Mouse (Mus musculus): ENCODE data around the gene Ccni. TPM values are rescaled to one million over a fixed set of nuclear protein-coding genes. Genes with fewer than 3 reads are reported as not detected.

Ccni gene
- polyA plus RNA-seq, 1 experiment from 2014 or later, result 127 TPM

DNA sequence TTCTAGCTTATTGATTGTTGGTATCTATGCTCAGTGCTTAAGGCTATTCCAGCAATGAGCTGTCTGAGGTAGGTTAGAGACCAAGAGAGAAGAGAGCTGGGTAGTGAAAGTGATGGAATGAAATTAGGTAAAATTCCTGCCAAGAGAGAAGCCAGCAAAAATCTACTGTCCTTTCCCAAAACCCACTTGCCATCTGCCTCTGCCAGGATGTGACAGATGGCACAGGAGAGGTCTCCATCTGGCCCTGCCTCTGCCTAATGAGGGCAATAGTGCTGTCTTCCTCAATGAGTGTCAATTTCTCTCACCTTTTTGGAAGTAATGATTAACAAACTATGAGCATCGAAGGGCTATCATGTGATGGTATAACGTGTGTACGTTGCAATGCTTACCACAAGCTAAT lies 29.6 kb upstream of the Ccni start:
- no peaks in the 10 kb centered on the region for H3K9me3 ChIP-seq (ENCODE audit: control insufficient read depth, low read depth, low read length)
- no peak overlapping the region for H3K4me2 ChIP-seq (replicated peaks; ENCODE audit: low read depth, low read length)
- H3K36me3 ChIP-seq (ENCODE audit: control insufficient read depth, insufficient read depth, low read length), result no peaks in the 10 kb centered on the region
- no peak overlapping the region for H3K27ac ChIP-seq (ENCODE audit: low read length)
- no peak overlapping the region for H3K4me3 ChIP-seq (ENCODE audit: low read depth, low read length)
- WGBS, result 93% methylated on average over 3 of the region's 3 CpGs
- ATAC-seq (ENCODE audit: insufficient number of reproducible peaks, insufficient read depth, low FRiP score, low read depth), result no peak
- H3K27me3 ChIP-seq (ENCODE audit: control insufficient read depth, insufficient read depth, low read length), result no peaks in the 10 kb centered on the region
- no peaks in the 10 kb centered on the region for H3K4me1 ChIP-seq (ENCODE audit: control insufficient read depth, insufficient read depth, low read length)
- H3K9ac ChIP-seq (replicated peaks; ENCODE audit: low read depth, low read length), result no peak overlapping the region

DNA sequence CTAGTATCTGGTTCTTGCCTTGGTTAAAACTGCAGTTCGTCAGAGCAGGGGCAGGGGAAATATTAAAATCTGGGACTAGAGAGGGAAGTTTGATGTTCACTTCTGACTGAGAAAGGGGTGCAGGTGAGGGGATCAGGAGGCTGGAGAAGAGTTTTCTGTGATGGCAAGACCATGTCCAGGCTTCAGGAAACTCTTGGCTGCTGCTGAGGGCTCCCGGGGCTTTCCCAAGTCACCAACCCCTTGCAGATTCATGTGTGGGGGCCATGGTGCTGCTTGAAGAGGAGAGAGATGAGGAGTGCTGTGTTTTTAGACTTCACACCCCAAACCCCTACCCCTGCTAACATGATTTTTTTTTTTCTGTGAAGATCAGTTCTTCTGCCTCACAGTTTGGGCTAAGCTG lies 28.3 kb upstream of the Ccni start:
- Histone ChIP-seq H3K4me2 (replicated peaks; ENCODE audit: low read depth, low read length) (no peak overlapping the region), H3K36me3 (ENCODE audit: control insufficient read depth, insufficient read depth, low read length) (no peaks in the 10 kb centered on the region), H3K4me1 (ENCODE audit: control insufficient read depth, insufficient read depth, low read length) (no peaks in the 10 kb centered on the region), H3K9me3 (ENCODE audit: control insufficient read depth, low read depth, low read length) (no peaks in the 10 kb centered on the region), H3K9ac (replicated peaks; ENCODE audit: low read depth, low read length) (no peak overlapping the region), H3K27ac (ENCODE audit: low read length) (no peak overlapping the region), H3K27me3 (ENCODE audit: control insufficient read depth, insufficient read depth, low read length) (no peaks in the 10 kb centered on the region), H3K4me3 (ENCODE audit: low read depth, low read length) (no peak overlapping the region)
- WGBS, result 78% methylated on average over 2 of the region's 2 CpGs
- ATAC-seq (ENCODE audit: insufficient number of reproducible peaks, insufficient read depth, low FRiP score, low read depth), result no peak

DNA sequence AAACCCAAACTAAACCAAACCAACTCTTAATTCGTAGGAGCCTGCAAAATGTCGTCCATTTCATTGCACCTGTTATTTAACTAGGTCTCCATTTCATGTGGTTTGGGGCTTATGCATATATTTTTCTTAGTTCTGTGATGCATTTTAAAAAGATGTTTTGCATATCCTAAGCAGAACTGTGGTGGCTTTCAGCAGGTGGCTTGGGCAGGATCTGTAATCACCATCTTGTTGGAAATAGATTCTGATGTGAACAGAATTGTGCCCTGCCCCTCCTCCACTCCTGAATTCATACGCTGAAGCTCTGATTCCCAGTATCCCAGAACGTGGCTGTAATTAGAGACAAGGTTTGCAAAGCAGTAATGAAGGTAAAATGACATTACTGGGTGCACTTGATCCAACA lies 27.8 kb upstream of the Ccni start:
- no peaks in the 10 kb centered on the region for H3K36me3 ChIP-seq (ENCODE audit: control insufficient read depth, insufficient read depth, low read length)
- ATAC-seq (ENCODE audit: insufficient number of reproducible peaks, insufficient read depth, low FRiP score, low read depth), result no peak
- no peak overlapping the region for H3K4me3 ChIP-seq (ENCODE audit: low read depth, low read length)
- no peaks in the 10 kb centered on the region for H3K27me3 ChIP-seq (ENCODE audit: control insufficient read depth, insufficient read depth, low read length)
- no peaks in the 10 kb centered on the region for H3K4me1 ChIP-seq (ENCODE audit: control insufficient read depth, insufficient read depth, low read length)
- H3K4me2 ChIP-seq (replicated peaks; ENCODE audit: low read depth, low read length), result no peak overlapping the region
- H3K9me3 ChIP-seq (ENCODE audit: control insufficient read depth, low read depth, low read length), result no peaks in the 10 kb centered on the region
- no peak overlapping the region for H3K9ac ChIP-seq (replicated peaks; ENCODE audit: low read depth, low read length)
- 64% methylated on average over 4 of the region's 4 CpGs for WGBS
- H3K27ac ChIP-seq (ENCODE audit: low read length), result no peak overlapping the region

- no peaks in the 10 kb centered on the region for H3K4me1 ChIP-seq (ENCODE audit: control insufficient read depth, insufficient read depth, low read length)
- no peaks in the 10 kb centered on the region for H3K36me3 ChIP-seq (ENCODE audit: control insufficient read depth, insufficient read depth, low read length)
- H3K4me2 ChIP-seq (replicated peaks; ENCODE audit: low read depth, low read length), result no peak overlapping the region
- no peaks in the 10 kb centered on the region for H3K9me3 ChIP-seq (ENCODE audit: control insufficient read depth, low read depth, low read length)
- H3K27me3 ChIP-seq (ENCODE audit: control insufficient read depth, insufficient read depth, low read length), result no peaks in the 10 kb centered on the region
- no peak overlapping the region for H3K27ac ChIP-seq (ENCODE audit: low read length)
- ATAC-seq (ENCODE audit: insufficient number of reproducible peaks, insufficient read depth, low FRiP score, low read depth), result no peak
- 92% methylated on average over 2 of the region's 2 CpGs for WGBS
- H3K4me3 ChIP-seq (ENCODE audit: low read depth, low read length), result no peak overlapping the region
- H3K9ac ChIP-seq (replicated peaks; ENCODE audit: low read depth, low read length), result no peak overlapping the region
Observed at GRCm38 (mm10) chr5:93232838-93233237, 26.5 kb upstream of the Ccni start.

DNA sequence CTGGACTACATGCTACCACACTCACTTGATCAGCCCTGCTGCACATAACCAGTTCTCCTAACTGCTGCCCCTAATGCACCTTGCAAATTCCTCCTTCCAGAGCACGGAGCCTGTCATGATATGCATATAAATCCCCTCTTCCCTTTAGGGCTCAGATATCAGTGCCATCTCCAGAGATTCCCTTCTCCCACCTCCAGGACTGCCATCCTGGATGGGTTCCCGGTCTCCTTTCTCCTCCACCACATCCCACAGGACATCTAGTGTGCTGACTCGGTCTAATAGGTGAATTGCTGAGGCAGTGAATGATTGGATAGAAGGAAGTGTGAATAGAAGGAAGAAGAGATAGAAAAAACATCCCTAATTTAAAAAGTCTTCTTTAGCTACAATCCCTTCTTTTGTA lies 25.4 kb upstream of the Ccni start:
- WGBS, result 74% methylated on average over 3 of the region's 3 CpGs
- no peak for ATAC-seq (ENCODE audit: insufficient number of reproducible peaks, insufficient read depth, low FRiP score, low read depth)
- Histone ChIP-seq H3K4me3 (ENCODE audit: low read depth, low read length) (no peak overlapping the region), H3K9ac (replicated peaks; ENCODE audit: low read depth, low read length) (no peak overlapping the region), H3K27me3 (ENCODE audit: control insufficient read depth, insufficient read depth, low read length) (no peaks in the 10 kb centered on the region), H3K27ac (ENCODE audit: low read length) (no peak overlapping the region), H3K9me3 (ENCODE audit: control insufficient read depth, low read depth, low read length) (no peaks in the 10 kb centered on the region), H3K36me3 (ENCODE audit: control insufficient read depth, insufficient read depth, low read length) (no peaks in the 10 kb centered on the region), H3K4me2 (replicated peaks; ENCODE audit: low read depth, low read length) (no peak overlapping the region), H3K4me1 (ENCODE audit: control insufficient read depth, insufficient read depth, low read length) (no peaks in the 10 kb centered on the region)

- no peaks in the 10 kb centered on the region for H3K36me3 ChIP-seq (ENCODE audit: control insufficient read depth, insufficient read depth, low read length)
- H3K4me1 ChIP-seq (ENCODE audit: control insufficient read depth, insufficient read depth, low read length), result no peaks in the 10 kb centered on the region
- H3K4me2 ChIP-seq (replicated peaks; ENCODE audit: low read depth, low read length), result no peak overlapping the region
- H3K9ac ChIP-seq (replicated peaks; ENCODE audit: low read depth, low read length), result no peak overlapping the region
- H3K27me3 ChIP-seq (ENCODE audit: control insufficient read depth, insufficient read depth, low read length), result no peaks in the 10 kb centered on the region
- H3K4me3 ChIP-seq (ENCODE audit: low read depth, low read length), result no peak overlapping the region
- H3K9me3 ChIP-seq (ENCODE audit: control insufficient read depth, low read depth, low read length), result no peaks in the 10 kb centered on the region
- 78% methylated on average over 2 of the region's 2 CpGs for WGBS
- no peak for ATAC-seq (ENCODE audit: insufficient number of reproducible peaks, insufficient read depth, low FRiP score, low read depth)
- no peak overlapping the region for H3K27ac ChIP-seq (ENCODE audit: low read length)
Observed at GRCm38 (mm10) chr5:93229527-93229926, 23.2 kb upstream of the Ccni start.

- H3K9ac ChIP-seq (replicated peaks; ENCODE audit: low read depth, low read length), result no peak overlapping the region
- 92% methylated on average over 3 of the region's 3 CpGs for WGBS
- no peaks in the 10 kb centered on the region for H3K4me1 ChIP-seq (ENCODE audit: control insufficient read depth, insufficient read depth, low read length)
- H3K4me2 ChIP-seq (replicated peaks; ENCODE audit: low read depth, low read length), result no peak overlapping the region
- H3K4me3 ChIP-seq (ENCODE audit: low read depth, low read length), result no peak overlapping the region
- no peaks in the 10 kb centered on the region for H3K9me3 ChIP-seq (ENCODE audit: control insufficient read depth, low read depth, low read length)
- no peak for ATAC-seq (ENCODE audit: insufficient number of reproducible peaks, insufficient read depth, low FRiP score, low read depth)
- H3K27ac ChIP-seq (ENCODE audit: low read length), result no peak overlapping the region
- H3K36me3 ChIP-seq (ENCODE audit: control insufficient read depth, insufficient read depth, low read length), result no peaks in the 10 kb centered on the region
- H3K27me3 ChIP-seq (ENCODE audit: control insufficient read depth, insufficient read depth, low read length), result no peaks in the 10 kb centered on the region
Observed at GRCm38 (mm10) chr5:93227157-93227556, 20.9 kb upstream of the Ccni start.

GRCm38 (mm10) chr5:93224549-93224948 lies 18.3 kb upstream of the Ccni start:
- Histone ChIP-seq H3K27ac (ENCODE audit: low read length) (no peak overlapping the region), H3K9ac (replicated peaks; ENCODE audit: low read depth, low read length) (no peak overlapping the region), H3K36me3 (ENCODE audit: control insufficient read depth, insufficient read depth, low read length) (no peaks in the 10 kb centered on the region), H3K9me3 (ENCODE audit: control insufficient read depth, low read depth, low read length) (no peaks in the 10 kb centered on the region), H3K4me1 (ENCODE audit: control insufficient read depth, insufficient read depth, low read length) (no peaks in the 10 kb centered on the region), H3K4me3 (ENCODE audit: low read depth, low read length) (no peak overlapping the region), H3K4me2 (replicated peaks; ENCODE audit: low read depth, low read length) (no peak overlapping the region), H3K27me3 (ENCODE audit: control insufficient read depth, insufficient read depth, low read length) (no peaks in the 10 kb centered on the region)
- ATAC-seq (ENCODE audit: insufficient number of reproducible peaks, insufficient read depth, low FRiP score, low read depth), result no peak
- 82% methylated on average over 2 of the region's 2 CpGs for WGBS

GRCm38 (mm10) chr5:93221661-93222060 lies 15.4 kb upstream of the Ccni start:
- no peak for ATAC-seq (ENCODE audit: insufficient number of reproducible peaks, insufficient read depth, low FRiP score, low read depth)
- Histone ChIP-seq H3K4me3 (ENCODE audit: low read depth, low read length) (no peak overlapping the region), H3K9ac (replicated peaks; ENCODE audit: low read depth, low read length) (no peak overlapping the region), H3K27ac (ENCODE audit: low read length) (no peak overlapping the region), H3K9me3 (ENCODE audit: control insufficient read depth, low read depth, low read length) (no peaks in the 10 kb centered on the region), H3K4me2 (replicated peaks; ENCODE audit: low read depth, low read length) (no peak overlapping the region), H3K36me3 (ENCODE audit: control insufficient read depth, insufficient read depth, low read length) (no peaks in the 10 kb centered on the region), H3K4me1 (ENCODE audit: control insufficient read depth, insufficient read depth, low read length) (no peaks in the 10 kb centered on the region), H3K27me3 (ENCODE audit: control insufficient read depth, insufficient read depth, low read length) (no peaks in the 10 kb centered on the region)
- 58% methylated on average over 3 of the region's 3 CpGs for WGBS
